Mouse (Mus musculus) left cerebral cortex, adult 9 months (tissue): Measurements from ENCODE around the gene Gpc4.

Source experiments
- DNase-seq, 2 experiments: peaks; one replicate each; pipeline ENCODE4 v3.0.0; 2022; ENCODE audit warnings: low spot score in 2 of 2

Gpc4 gene

DNA sequence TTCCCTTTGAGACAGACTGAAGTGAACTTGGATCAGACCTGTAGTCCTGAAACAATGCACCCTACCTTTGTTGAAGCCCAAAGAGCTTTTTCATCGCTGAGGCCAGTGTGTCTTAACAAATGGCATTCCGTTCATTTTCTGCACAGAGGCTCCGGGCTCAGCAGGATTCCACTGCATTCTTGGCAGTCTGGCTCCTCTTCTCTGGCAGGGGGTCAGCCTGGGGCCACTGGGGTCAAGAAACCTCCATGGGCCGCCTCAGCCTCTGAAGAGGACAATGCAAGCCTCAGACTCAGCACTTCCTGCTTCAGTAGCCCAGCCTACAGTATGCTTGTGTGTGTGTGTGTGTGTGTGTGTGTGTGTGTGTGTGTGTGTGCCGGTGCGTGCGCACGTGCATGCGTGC is 147.4 kb downstream of the Gpc4 start:
- no peak for DNase-seq
